Mouse (Mus musculus) limb, embryonic 11.5 days (tissue): Measurements from ENCODE around the gene Mrpl1. TPM values are rescaled to one million over a fixed set of nuclear protein-coding genes. Genes with fewer than 3 reads are reported as not detected.
A peak's percentile ranks its signal among the peaks of the same experiment; 100 is the strongest.

Source experiments
- ATAC-seq: fragments of 200-750 bp; cut with Nextera tagmentation; 2 replicates; pipeline ENCODE4 v1.8.0; 2017; ENCODE audit warnings: low read depth; ENCODE audit not compliant: insufficient number of reproducible peaks, low FRiP score, low TSS enrichment
- DNase-seq: peaks from one replicate; pipeline ENCODE4 v3.0.0-alpha.2; 2015; ENCODE audit warnings: low spot score
- H3K27ac ChIP-seq: fragments of 300-500 bp; sonication (generic); replicated peaks from 2 replicates; pipeline ENCODE4 v1.5.1; 2014; ENCODE audit warnings: low read depth, mild to moderate bottlenecking, low read length
- H3K27me3 ChIP-seq: fragments of 300-500 bp; sonication (generic); 2 replicates; pipeline ENCODE4 v1.6.1; 2014; ENCODE audit warnings: mild to moderate bottlenecking, low read length, mixed read lengths; ENCODE audit not compliant: control insufficient read depth, insufficient read depth
- H3K36me3 ChIP-seq: fragments of 300-500 bp; sonication (generic); 2 replicates; pipeline ENCODE4 v1.6.1; 2014; ENCODE audit warnings: mild to moderate bottlenecking, low read length, moderate library complexity, mixed read lengths; ENCODE audit not compliant: control insufficient read depth, insufficient read depth
- H3K4me1 ChIP-seq: fragments of 300-500 bp; sonication (generic); 2 replicates; pipeline ENCODE4 v1.6.1; 2014; ENCODE audit warnings: low read length, mixed read lengths; ENCODE audit not compliant: control insufficient read depth, insufficient read depth
- H3K4me2 ChIP-seq: fragments of 300-500 bp; sonication (generic); 2 replicates; pipeline ENCODE4 v1.6.1; 2014; ENCODE audit warnings: low read depth, mild to moderate bottlenecking, moderate library complexity; ENCODE audit not compliant: severe bottlenecking
- H3K4me3 ChIP-seq: fragments of 300-500 bp; sonication (generic); 2 replicates; pipeline ENCODE4 v1.5.1; 2014; ENCODE audit warnings: low read depth, low read length
- H3K9ac ChIP-seq: fragments of 300-500 bp; sonication (generic); 2 replicates; pipeline ENCODE4 v1.6.1; 2014; ENCODE audit warnings: mild to moderate bottlenecking, low read length
- H3K9me3 ChIP-seq: fragments of 300-500 bp; sonication (generic); 2 replicates; pipeline ENCODE4 v1.6.1; 2016; ENCODE audit warnings: low read length; ENCODE audit not compliant: control insufficient read depth
- WGBS: fragments of 180-500 bp; shearing (Covaris S2); extraction: QIAGEN DNeasy Blood & Tissue Kit; methylation state at CpG from one replicate; pipeline ENCODE4 v1.1.7; 2014; 5-methylcytosine and 5-hydroxymethylcytosine counted together
- polyA plus RNA-seq: library from polyadenylated mRNA; unstranded; fragments of >200 nt; fragmentation: Nextera tagmentation; extraction: Ambion mirVana; gene quantifications from 2 replicates; pipeline ENCODE4 v1.2.1, GENCODE M21; 2014

The Mrpl1 gene
- polyA plus RNA-seq, result 24.9 and 25.2 TPM in 2 replicates

DNA sequence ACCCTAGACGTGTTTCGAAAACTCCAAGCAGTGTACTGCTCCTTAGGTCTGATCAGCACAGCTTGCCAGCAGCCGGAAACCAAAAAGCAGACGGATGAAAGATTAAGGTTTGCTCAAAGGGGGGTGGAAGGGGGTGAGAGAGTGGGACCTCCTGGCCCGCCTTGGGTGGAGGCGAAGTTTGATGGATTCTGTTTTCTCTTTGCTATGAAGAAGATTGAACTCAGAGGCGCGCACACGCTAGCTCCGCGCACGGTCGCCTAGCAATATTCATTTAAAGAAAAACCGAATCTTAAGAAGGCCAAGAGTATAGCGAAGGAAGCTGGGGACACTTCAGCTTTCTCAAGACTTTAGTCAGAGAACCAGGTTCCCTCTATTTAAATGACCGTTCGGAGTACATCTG is at the start of gene Mrpl1:
Gene Mrpl1, plus strand, starts transcription at position 35 of the 400 bp plus-strand sequence.
- no peaks in the 10 kb centered on the region for H3K9me3 ChIP-seq

DNA sequence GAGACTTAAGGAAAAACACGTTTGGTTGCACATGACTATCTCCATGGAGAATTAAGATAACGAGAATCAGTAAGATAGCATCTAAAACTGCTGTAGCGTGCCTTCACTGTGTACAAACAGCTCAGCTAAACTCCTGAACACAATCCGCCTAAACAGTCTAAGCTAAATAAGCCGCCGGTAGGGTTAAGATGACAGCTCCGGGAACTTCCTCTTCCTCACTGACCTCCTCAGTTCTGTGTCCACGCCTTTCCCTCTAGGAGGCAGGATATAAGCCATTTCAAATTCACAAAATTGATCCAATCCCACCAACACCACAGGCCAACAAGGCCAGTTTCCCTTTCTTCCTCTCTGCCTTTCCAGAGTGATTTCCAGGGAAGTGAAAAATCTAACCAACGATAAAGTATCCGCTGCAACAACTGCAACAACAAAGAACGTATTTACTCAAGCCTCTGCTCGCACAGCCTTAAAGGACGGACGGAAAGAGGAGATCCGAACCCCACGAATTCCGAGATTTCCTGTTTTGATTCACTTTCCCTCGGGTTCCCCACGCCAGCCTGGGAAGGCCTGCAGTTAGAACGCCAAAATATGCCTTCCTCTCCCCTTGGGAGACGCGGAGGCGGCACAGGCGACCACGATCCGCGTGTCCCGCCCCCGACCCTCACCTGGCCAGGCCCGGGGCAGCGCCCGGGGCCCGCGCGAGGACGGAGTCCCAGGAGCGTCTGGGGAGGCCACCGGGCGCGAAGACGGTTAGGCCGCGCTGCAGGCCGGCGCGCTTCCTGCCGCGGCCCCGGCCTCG is 48.6 kb upstream of the Mrpl1 start:
- no peak for ATAC-seq
- under 1% methylated on average over 41 of the region's 50 CpGs for WGBS

More for the DNA sequence above, at the start of gene Mrpl1:
- peak; percentile 55 for ATAC-seq
- Histone ChIP-seq H3K9ac (peak within 1 kb of the TSS; percentile 85), H3K4me2 (peak within 1 kb of the TSS; percentile 77), H3K36me3 (peaks cover 2% of the 10 kb centered on the region; the same call in 1 of the 2 replicates), H3K4me3 (peak within 1 kb of the TSS; percentile 79), H3K27me3 (no peaks in the 10 kb centered on the region), H3K27ac (peak within 1 kb of the TSS; percentile 69; the same call in 1 of the 2 replicates), H3K4me1 (peaks cover 5% of the 10 kb centered on the region)
- DNase-seq, result peak; percentile 55
- WGBS, result 6% methylated on average over 17 of the region's 17 CpGs

DNA sequence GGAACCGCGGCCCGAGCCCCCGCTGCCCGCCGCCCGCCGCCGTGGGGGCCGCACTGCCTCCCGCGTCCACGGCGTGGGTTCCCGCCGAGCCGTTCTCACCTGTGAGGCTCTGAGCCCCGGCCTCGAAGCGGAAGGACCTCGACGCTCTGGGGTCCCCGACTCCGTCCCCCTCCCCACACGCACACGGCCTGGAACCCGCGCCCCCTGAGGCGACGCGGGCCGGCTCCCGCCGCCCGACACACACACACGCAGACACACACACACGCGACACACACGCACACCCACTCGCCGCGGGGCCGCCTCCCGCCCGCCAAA is 48.1 kb upstream of the Mrpl1 start:
- Histone ChIP-seq H3K4me3 (peak overlapping the region; percentile 93), H3K4me2 (peak overlapping the region; percentile 63), H3K36me3 (no peaks in the 10 kb centered on the region), H3K27me3 (no peaks in the 10 kb centered on the region), H3K27ac (peak overlapping the region; percentile 98), H3K9me3 (no peaks in the 10 kb centered on the region), H3K9ac (peak overlapping the region; percentile 98), H3K4me1 (no peaks in the 10 kb centered on the region; the same call in 1 of the 2 replicates)
- under 1% methylated on average over 31 of the region's 45 CpGs for WGBS
- ATAC-seq (peak; percentile 41), DNase-seq (no peak)

More for the DNA sequence above, 48.6 kb upstream of the Mrpl1 start:
- peak; percentile 48 for DNase-seq
- no peaks in the 10 kb centered on the region; the same call in 1 of the 2 replicates for H3K4me1 ChIP-seq
- H3K27me3 ChIP-seq, result no peaks in the 10 kb centered on the region
- H3K36me3 ChIP-seq, result no peaks in the 10 kb centered on the region
- peak overlapping the region; percentile 93 for H3K4me3 ChIP-seq
- peak overlapping the region; percentile 63 for H3K4me2 ChIP-seq
- H3K9ac ChIP-seq, result peak overlapping the region; percentile 98
- no peaks in the 10 kb centered on the region for H3K9me3 ChIP-seq
- H3K27ac ChIP-seq, result peak overlapping the region; percentile 98

DNA sequence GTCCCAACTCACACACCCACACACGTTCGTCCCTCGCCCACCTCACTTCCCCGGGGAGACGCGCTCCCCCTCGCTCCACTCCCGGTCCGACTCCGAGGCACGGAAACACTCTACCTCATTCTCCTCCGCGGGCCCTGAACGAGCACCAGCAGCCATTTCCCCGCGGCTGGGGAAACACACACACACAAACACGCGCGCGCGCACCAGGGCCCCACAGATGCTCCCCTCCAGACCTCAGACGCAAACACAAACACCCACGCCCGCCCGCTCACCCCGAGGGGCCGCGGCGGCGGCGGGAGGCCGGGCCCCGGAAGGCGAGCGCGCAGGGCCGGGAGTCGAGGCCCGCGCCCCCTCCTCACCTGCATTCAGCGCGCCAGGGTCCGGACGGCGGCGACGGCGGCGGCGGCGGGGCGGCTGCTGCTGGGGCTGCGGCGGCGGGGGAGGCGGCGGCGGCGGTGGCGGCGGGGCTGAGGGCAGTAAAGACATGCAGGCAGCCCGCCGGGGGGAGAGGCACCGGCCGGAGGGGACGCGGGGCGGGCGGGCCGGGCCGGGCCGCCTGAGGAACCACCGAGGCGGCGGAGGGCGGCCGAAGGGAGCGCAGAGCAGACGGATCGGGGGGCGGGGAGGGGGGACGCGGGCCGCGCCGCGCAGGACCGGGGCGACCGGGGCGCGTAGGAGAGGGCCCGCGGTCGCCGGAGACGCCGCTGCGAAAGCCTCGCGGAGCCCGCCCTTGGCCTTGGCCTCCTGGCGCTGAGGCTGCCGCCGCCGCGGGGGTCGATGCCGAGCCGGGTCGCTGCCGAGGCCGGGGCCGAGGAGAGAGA is 47.5 kb upstream of the Mrpl1 start:
- DNase-seq (peak; percentile 76), ATAC-seq (peak; percentile 44)
- peak overlapping the region; percentile 93 for H3K4me3 ChIP-seq
- peak overlapping the region; percentile 63 for H3K4me2 ChIP-seq
- peak overlapping the region; percentile 98 for H3K9ac ChIP-seq
- WGBS, result under 1% methylated on average over 79 of the region's 114 CpGs
- no peaks in the 10 kb centered on the region for H3K9me3 ChIP-seq
- H3K36me3 ChIP-seq, result no peaks in the 10 kb centered on the region
- no peaks in the 10 kb centered on the region; the same call in 1 of the 2 replicates for H3K4me1 ChIP-seq
- H3K27me3 ChIP-seq, result no peaks in the 10 kb centered on the region
- H3K27ac ChIP-seq, result peak overlapping the region; percentile 98

DNA sequence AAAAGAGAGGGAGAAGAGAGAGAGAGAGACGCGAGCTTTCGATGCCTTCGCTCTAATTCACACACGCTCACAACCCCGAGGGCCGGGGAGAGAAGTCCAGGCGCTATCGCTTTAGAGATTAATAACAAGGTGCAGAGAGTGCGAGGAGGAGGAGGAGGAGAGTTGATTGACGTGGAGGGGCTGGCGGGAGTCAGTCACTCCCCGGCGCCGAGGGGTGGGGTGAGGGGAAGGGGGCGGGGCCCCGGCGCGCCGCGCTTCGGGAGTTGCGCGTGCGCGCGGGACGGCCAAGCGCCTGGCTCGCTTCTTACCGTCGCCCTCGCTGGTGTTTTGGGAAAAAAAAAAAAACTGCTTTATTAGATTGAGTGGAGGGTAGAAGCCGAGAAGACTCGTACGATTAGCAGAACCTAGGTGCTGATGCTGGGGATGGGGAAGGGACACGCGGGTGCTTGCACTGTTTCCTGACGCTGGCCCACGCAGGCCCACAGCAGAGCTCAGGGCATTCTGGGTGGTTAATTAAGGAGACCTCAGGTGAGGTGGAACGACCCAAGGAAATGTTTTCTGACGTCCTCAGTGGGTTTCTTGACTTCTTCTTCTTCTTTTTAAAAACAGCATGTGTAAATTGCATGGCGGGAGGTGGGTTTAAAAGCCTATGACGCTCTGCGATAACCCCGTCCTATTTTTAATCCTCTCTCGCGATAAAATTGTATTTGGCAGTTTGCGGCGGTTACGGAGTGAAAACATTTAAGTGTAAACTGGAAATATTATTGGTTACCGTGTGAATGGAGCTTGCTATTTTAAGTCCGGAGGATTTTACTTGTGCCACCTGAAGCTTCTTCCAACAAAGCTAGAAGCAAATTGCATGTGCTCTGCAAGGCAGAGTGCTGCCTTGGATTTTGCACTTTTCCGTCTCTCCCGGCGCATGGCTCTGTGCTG is 46.6 kb upstream of the Mrpl1 start:
- H3K4me3 ChIP-seq, result peak overlapping the region; percentile 93
- DNase-seq, result peak; percentile 90
- peak overlapping the region; percentile 98 for H3K9ac ChIP-seq
- H3K27me3 ChIP-seq, result no peaks in the 10 kb centered on the region
- peak overlapping the region; percentile 98 for H3K27ac ChIP-seq
- no peaks in the 10 kb centered on the region; the same call in 1 of the 2 replicates for H3K4me1 ChIP-seq
- H3K4me2 ChIP-seq, result peak overlapping the region; percentile 63
- H3K36me3 ChIP-seq, result no peaks in the 10 kb centered on the region
- no peaks in the 10 kb centered on the region for H3K9me3 ChIP-seq
- 0% methylated on average over 55 of the region's 56 CpGs for WGBS
- ATAC-seq, result peak; percentile 85

DNA sequence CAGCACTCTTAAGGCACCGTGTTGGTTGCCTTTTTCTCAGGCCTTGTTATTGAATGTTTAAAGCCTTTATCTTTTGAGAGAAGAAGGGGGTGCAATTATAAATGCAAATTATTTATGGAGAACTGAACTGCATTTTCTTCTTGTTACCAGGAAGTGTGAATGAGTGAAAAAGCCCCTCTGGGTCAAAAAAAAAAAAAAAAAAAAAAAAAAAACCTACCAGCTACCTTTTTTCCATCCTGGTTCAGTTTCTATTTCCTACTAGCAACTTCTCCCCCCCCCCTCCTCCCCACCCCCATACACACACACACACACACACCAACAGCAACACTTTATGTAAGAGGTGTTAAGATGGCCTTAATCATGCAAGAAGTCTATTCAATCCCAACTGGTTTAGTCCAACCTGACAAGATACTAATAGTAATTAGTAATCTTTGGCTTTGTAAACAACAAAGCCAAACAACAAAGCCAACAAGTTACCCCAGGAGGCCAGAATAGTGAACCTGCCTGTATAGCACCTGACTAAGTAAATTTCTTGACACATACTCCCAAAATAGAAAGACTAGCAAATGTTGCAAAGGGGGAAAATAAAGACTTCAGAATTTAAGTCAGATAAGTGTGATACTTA is 45.8 kb upstream of the Mrpl1 start:
- no peak overlapping the region; the same call in 1 of the 2 replicates for H3K27ac ChIP-seq
- H3K9me3 ChIP-seq, result no peaks in the 10 kb centered on the region
- peak overlapping the region; percentile 63 for H3K4me2 ChIP-seq
- no peaks in the 10 kb centered on the region; the same call in 1 of the 2 replicates for H3K4me1 ChIP-seq
- H3K9ac ChIP-seq, result peak overlapping the region; percentile 98
- no peaks in the 10 kb centered on the region for H3K27me3 ChIP-seq
- DNase-seq (no peak), ATAC-seq (no peak)
- 3% methylated on average over 1 of the region's 1 CpGs for WGBS
- H3K4me3 ChIP-seq, result peak overlapping the region; percentile 93
- H3K36me3 ChIP-seq, result no peaks in the 10 kb centered on the region

DNA sequence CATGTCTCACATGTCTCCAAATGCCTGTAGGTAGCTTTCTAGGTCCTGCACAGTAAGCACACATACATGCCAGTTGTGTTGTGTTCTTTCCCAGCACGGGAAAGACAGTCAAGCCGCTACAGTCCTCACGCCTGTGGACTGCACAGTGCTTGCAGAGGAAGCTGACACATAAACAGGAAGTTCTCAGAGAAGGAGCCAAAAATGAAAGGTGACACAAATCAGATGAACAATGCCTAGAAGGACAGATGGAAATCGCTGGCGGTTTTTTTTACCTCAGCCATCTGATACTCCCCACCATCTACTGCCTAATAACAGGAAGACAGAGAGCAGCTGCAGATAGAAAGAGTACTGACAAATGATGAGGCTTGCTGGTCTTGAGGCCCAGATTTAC is 45.3 kb upstream of the Mrpl1 start, which contains the start of gene Cnot6l:
Gene Cnot6l, minus strand, starts transcription at position 151 of the 391 bp plus-strand sequence.
- H3K27me3 ChIP-seq, result no peaks in the 10 kb centered on the region
- H3K9ac ChIP-seq, result peak within 1 kb of the TSS; percentile 98
- 45% methylated on average over 5 of the region's 5 CpGs for WGBS
- H3K4me2 ChIP-seq, result peak within 1 kb of the TSS; percentile 63
- peak within 1 kb of the TSS; percentile 98 for H3K27ac ChIP-seq
- H3K4me1 ChIP-seq, result no peaks in the 10 kb centered on the region; the same call in 1 of the 2 replicates
- no peaks in the 10 kb centered on the region for H3K36me3 ChIP-seq
- H3K4me3 ChIP-seq, result peak within 1 kb of the TSS; percentile 93
- ATAC-seq (no peak), DNase-seq (no peak)
- no peaks in the 10 kb centered on the region for H3K9me3 ChIP-seq
